Mouse (Mus musculus): ENCODE measurements at regions not wholly inside any gene's neighbourhood (a gene's known extent, or its start where the extent isn't known, plus 50 kb on each side); places are given as distances from the start of the nearest gene placed in this dataset.

GRCm38 (mm10) chr2:56025059-56025458 lies 589.3 kb downstream of the Kcnj3 start:
- peak; percentile 14 for DNase-seq (ENCODE audit: inconsistent ontology term)

- no peak for DNase-seq (ENCODE audit: inconsistent ontology term)
These were observed 593.2 kb downstream of the Kcnj3 start for GRCm38 (mm10) chr2:56028958-56029357.
